Mouse (Mus musculus) intestine, postnatal 0 days (tissue): ENCODE measurements around the gene Gm20815. TPM values are rescaled to one million over a fixed set of nuclear protein-coding genes. Genes with fewer than 3 reads are reported as not detected.
"Not testable (repeated sequence)": the region's sequence is repeated elsewhere in the genome, so short reads cannot be mapped to it uniquely, and the experiment has no call there.

Experiments used
- ATAC-seq: fragments of 200-750 bp; cut with Nextera tagmentation; 2 replicates; pipeline ENCODE4 v1.8.0; 2017; ENCODE audit warnings: mild to moderate bottlenecking, moderate TSS enrichment, moderate library complexity
- H3K27ac ChIP-seq: fragments of 300-500 bp; sonication (generic); 2 replicates; pipeline ENCODE4 v1.5.1; 2014; ENCODE audit warnings: mild to moderate bottlenecking, low read depth, low read length, moderate library complexity
- H3K27me3 ChIP-seq: fragments of 300-500 bp; sonication (generic); replicated peaks from 2 replicates; pipeline ENCODE4 v1.6.1; 2014; ENCODE audit warnings: low read length, mixed read lengths; ENCODE audit not compliant: control insufficient read depth, insufficient read depth
- H3K36me3 ChIP-seq: fragments of 300-500 bp; sonication (generic); 2 replicates; pipeline ENCODE4 v1.6.1; 2014; ENCODE audit warnings: mild to moderate bottlenecking, moderate library complexity; ENCODE audit not compliant: control insufficient read depth, insufficient read depth
- H3K4me1 ChIP-seq: fragments of 300-500 bp; sonication (generic); replicated peaks from 2 replicates; pipeline ENCODE4 v1.6.1; 2014; ENCODE audit warnings: antibody characterized with exemption, low read length, mixed read lengths; ENCODE audit not compliant: control insufficient read depth, insufficient read depth
- H3K4me2 ChIP-seq: fragments of 300-500 bp; sonication (generic); replicated peaks from 2 replicates; pipeline ENCODE4 v1.6.1; 2014; ENCODE audit warnings: low read depth, mild to moderate bottlenecking, moderate library complexity
- H3K4me3 ChIP-seq: fragments of 300-500 bp; sonication (generic); 2 replicates; pipeline ENCODE4 v1.5.1; 2014; ENCODE audit warnings: low read depth, low read length
- H3K9ac ChIP-seq: fragments of 300-500 bp; sonication (generic); 2 replicates; pipeline ENCODE4 v1.6.1; 2014; ENCODE audit warnings: mild to moderate bottlenecking, low read depth, low read length
- H3K9me3 ChIP-seq: fragments of 300-500 bp; sonication (generic); 2 replicates; pipeline ENCODE4 v1.6.1; 2016; ENCODE audit warnings: mixed run types; ENCODE audit not compliant: control insufficient read depth
- WGBS: fragments of 180-500 bp; shearing (Covaris S2); extraction: QIAGEN DNeasy Blood & Tissue Kit; methylation state at CpG from one replicate; pipeline ENCODE4 v1.1.7; 2014; 5-methylcytosine and 5-hydroxymethylcytosine counted together
- polyA plus RNA-seq: library from polyadenylated mRNA; unstranded; fragments of >200 nt; fragmentation: Nextera tagmentation; extraction: Ambion mirVana; gene quantifications from 2 replicates; pipeline ENCODE4 v1.2.1, GENCODE M21; 2015

The Gm20815 gene
- polyA plus RNA-seq: not detected in 2 replicates

- not testable (repeated sequence) for H3K9me3 ChIP-seq, H3K4me1 ChIP-seq, H3K36me3 ChIP-seq, H3K9ac ChIP-seq, H3K27ac ChIP-seq, H3K4me2 ChIP-seq, H3K27me3 ChIP-seq, ATAC-seq, H3K4me3 ChIP-seq
- no CpG with 5 or more reads among the region's 4 CpGs for WGBS
Observed at GRCm38 (mm10) chrY:8835069-8835468, at the start of gene Gm20815. Gene Gm20815 (minus strand): TSS chrY:8835169.
